ENCODE assay signal across 13 mouse cellular contexts in the genomic region with DNA sequence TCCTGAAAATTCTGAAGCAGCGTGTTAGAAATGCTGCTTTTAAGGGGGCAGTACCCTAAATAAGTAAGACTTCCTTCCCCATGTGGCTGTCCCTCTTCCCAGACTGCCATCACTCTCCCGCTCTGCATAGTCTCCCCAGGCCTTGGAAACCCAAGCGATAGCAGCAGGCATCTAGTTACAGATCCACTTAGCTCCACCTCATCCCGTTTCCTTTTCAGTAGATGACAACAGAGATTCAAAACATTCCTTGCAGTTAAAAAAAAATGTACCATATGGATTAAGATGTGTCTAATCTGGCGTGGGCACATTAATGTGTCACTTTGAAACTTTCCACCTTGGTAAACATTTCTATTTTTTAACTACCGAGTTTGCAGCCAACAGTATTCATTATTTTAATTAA.
"Had no signal": no experiment of that assay in that cellular context is flagged by ENCODE, and none has a peak within 500 bp of the region (broad histone marks: within the 10 kb centered on the region; RNA-seq: fewer than 3 reads in every experiment).

No protein-coding gene starts in this region.

- H3K36me3 ChIP-seq: limb, embryonic 12.5 days; midbrain, embryonic 10.5 days; midbrain, embryonic 15.5 days; neural tube, embryonic 12.5 days had no signal

- H3K4me3 ChIP-seq: layer of hippocampus, adult 2 months; limb, embryonic 12.5 days; midbrain, embryonic 10.5 days; midbrain, embryonic 15.5 days; neural tube, embryonic 12.5 days had no signal

- H3K27me3 ChIP-seq: limb, embryonic 12.5 days; midbrain, embryonic 15.5 days; neural tube, embryonic 12.5 days had no signal

- H3K4me2 ChIP-seq: limb, embryonic 12.5 days; midbrain, embryonic 15.5 days; neural tube, embryonic 12.5 days had no signal

- H3K4me1 ChIP-seq: limb, embryonic 12.5 days; midbrain, embryonic 10.5 days had no signal

- H3K9ac ChIP-seq: limb, embryonic 12.5 days; liver, embryonic 14.5 days; midbrain, embryonic 15.5 days; neural tube, embryonic 12.5 days had no signal

- H3K9me3 ChIP-seq: limb, embryonic 12.5 days; midbrain, embryonic 10.5 days; midbrain, embryonic 15.5 days; neural tube, embryonic 12.5 days had no signal

- DNase-seq: liver; lung, adult 18-20 months; lung, postnatal 4 days; thymus, adult 18-20 months; thymus, postnatal 14 days had no signal

- ATAC-seq: lung, postnatal 0 days; midbrain, embryonic 15.5 days had no signal

- H3K27ac ChIP-seq: layer of hippocampus, adult 2 months; limb, embryonic 12.5 days; liver, embryonic 14.5 days; midbrain, embryonic 10.5 days; midbrain, embryonic 15.5 days; neural tube, embryonic 12.5 days; stomach, postnatal 0 days had no signal
